Mouse (Mus musculus) heart, adult 2 months (tissue): ENCODE data around the gene Gzmm. TPM values are rescaled to one million over a fixed set of nuclear protein-coding genes. Genes with fewer than 3 reads are reported as not detected.

ENCODE experiments used
- DNase-seq, 2 experiments: peaks; one replicate each; pipeline ENCODE4 v3.0.0; 2021
- H3K27ac ChIP-seq: fragments of 200-600 bp; 2 replicates; pipeline ENCODE4 v1.8.1; 2022
- H3K27me3 ChIP-seq: fragments of 200-500 bp; 2 replicates; pipeline ENCODE4 v1.6.1; 2012; ENCODE audit warnings: mild to moderate bottlenecking, low read length, inconsistent platforms, mixed read lengths; ENCODE audit not compliant: control insufficient read depth, insufficient read depth
- H3K36me3 ChIP-seq: fragments of 200-500 bp; 2 replicates; pipeline ENCODE4 v1.6.1; 2012; ENCODE audit warnings: low read length, inconsistent platforms; ENCODE audit not compliant: control insufficient read depth, insufficient read depth
- H3K4me1 ChIP-seq: fragments of 200-500 bp; 2 replicates; pipeline ENCODE4 v1.6.1; 2011; ENCODE audit warnings: low read length; ENCODE audit not compliant: control insufficient read depth, insufficient read depth
- H3K4me3 ChIP-seq: fragments of 200-600 bp; 2 replicates; pipeline ENCODE4 v1.8.1; 2022
- H3K79me2 ChIP-seq: fragments of 200-500 bp; replicated peaks from 2 replicates; pipeline ENCODE4 v1.6.1; 2012; ENCODE audit warnings: mild to moderate bottlenecking, inconsistent platforms, low read length, moderate library complexity, mixed read lengths; ENCODE audit not compliant: control insufficient read depth, insufficient read depth
- H3K9ac ChIP-seq: fragments of 200-500 bp; 2 replicates; pipeline ENCODE4 v1.6.1; 2012; ENCODE audit warnings: low read depth, mild to moderate bottlenecking, control low read depth, inconsistent platforms, low read length, mixed read lengths
- CTCF ChIP-seq: fragments of 200-600 bp; IDR thresholded peaks from 2 replicates; pipeline ENCODE4 v1.8.1; 2022; ENCODE audit warnings: antibody characterized with exemption, mild to moderate bottlenecking, moderate library complexity
- EP300 ChIP-seq: fragments of 200-500 bp; IDR thresholded peaks from 2 replicates; pipeline ENCODE4 v1.6.1; 2011; ENCODE audit warnings: low read depth, low read length, control low read depth; ENCODE audit not compliant: insufficient read depth
- POLR2A ChIP-seq: fragments of 200-500 bp; IDR thresholded peaks from 2 replicates; pipeline ENCODE4 v1.6.1; 2011; ENCODE audit warnings: mild to moderate bottlenecking, low read depth, low read length, control low read depth; ENCODE audit not compliant: insufficient read depth
- WGBS: fragments of 180-500 bp; shearing (Covaris S2); methylation state at CpG from one replicate; pipeline ENCODE4 v1.1.7; 2018; 5-methylcytosine and 5-hydroxymethylcytosine counted together
- intact Hi-C: fragments of 180-260 bp; cut with DNase I; formaldehyde crosslinking; loops from one replicate; pipeline ENCODE4 v1.15.1; 2025
- polyA plus RNA-seq: library from polyadenylated mRNA; depleted of rRNA; stranded (reverse); fragments of >200 nt; gene quantifications from 2 replicates; pipeline ENCODE4 v1.2.3, GENCODE M21; 2012
- total RNA-seq, 2 experiments: library from RNA; stranded (reverse); gene quantifications; 2 replicates each; pipeline ENCODE4 v1.2.3; 2021

Gene Gzmm
- total and polyA plus RNA-seq, 3 experiments, result 6.4 to 7.4 (median 6.5) TPM

GRCm38 (mm10) chr10:79682916-79683582 is 5.8 kb upstream of the Gzmm start:
- peaks cover 25% of the 10 kb centered on the region for H3K4me1 ChIP-seq
- no peak for TF ChIP-seq EP300
- peak; percentile 56 for TF ChIP-seq CTCF
- 0 out of 2 replicates have a peak, but pooled peaks have one; percentile 36 for TF ChIP-seq POLR2A
- 2% methylated on average over 10 of the region's 10 CpGs for WGBS
- no peaks in the 10 kb centered on the region for H3K27me3 ChIP-seq
- peaks cover 4% of the 10 kb centered on the region; the same call in 1 of the 2 replicates for H3K79me2 ChIP-seq
- peak overlapping the region; percentile 87 for H3K27ac ChIP-seq
- intact Hi-C loops, result no loop called here
- DNase-seq, result peak; percentile 70 to 76
- H3K4me3 ChIP-seq, result peak overlapping the region; percentile 87
- H3K36me3 ChIP-seq, result peaks cover 16% of the 10 kb centered on the region
- peak overlapping the region; percentile 82 for H3K9ac ChIP-seq

- Histone ChIP-seq H3K4me1 (peaks cover 25% of the 10 kb centered on the region), H3K27ac (peak overlapping the region; percentile 87), H3K36me3 (peaks cover 16% of the 10 kb centered on the region), H3K27me3 (no peaks in the 10 kb centered on the region), H3K9ac (peak overlapping the region; percentile 82), H3K4me3 (peak overlapping the region; percentile 87), H3K79me2 (peaks cover 4% of the 10 kb centered on the region; the same call in 1 of the 2 replicates)
- peak; percentile 30; the same call in 1 of the 2 replicates for TF ChIP-seq POLR2A
- TF ChIP-seq CTCF, result no peak
- TF ChIP-seq EP300, result peak; percentile 87
- intact Hi-C loops, result no loop called here
- WGBS, result 17% methylated on average over 6 of the region's 6 CpGs
- peak; percentile 68 to 81 for DNase-seq
These were observed 4.8 kb upstream of the Gzmm start for GRCm38 (mm10) chr10:79683726-79684640.

- Histone ChIP-seq H3K79me2 (peaks cover 4% of the 10 kb centered on the region; the same call in 1 of the 2 replicates), H3K4me3 (no peak overlapping the region), H3K27me3 (no peaks in the 10 kb centered on the region), H3K9ac (peak overlapping the region; percentile 0), H3K36me3 (peaks cover 16% of the 10 kb centered on the region), H3K4me1 (peaks cover 25% of the 10 kb centered on the region), H3K27ac (peak overlapping the region; percentile 87)
- TF ChIP-seq CTCF, result no peak
- no peak for DNase-seq
- intact Hi-C loops, result no loop called here
- 89% methylated on average over 25 of the region's 25 CpGs for WGBS
These were observed 3.8 kb upstream of the Gzmm start for GRCm38 (mm10) chr10:79684770-79685600.

GRCm38 (mm10) chr10:79686219-79686618 is 2.6 kb upstream of the Gzmm start:
- H3K36me3 ChIP-seq, result peaks cover 16% of the 10 kb centered on the region
- H3K9ac ChIP-seq, result 0 out of 2 replicates have a peak overlapping the region, but pooled peaks have one; percentile 37
- WGBS, result 74% methylated on average over 2 of the region's 2 CpGs
- peaks cover 22% of the 10 kb centered on the region for H3K4me1 ChIP-seq
- no peaks in the 10 kb centered on the region for H3K27me3 ChIP-seq
- no peak for TF ChIP-seq EP300
- no peak for TF ChIP-seq POLR2A
- no peak for TF ChIP-seq CTCF
- peaks cover 4% of the 10 kb centered on the region; the same call in 1 of the 2 replicates for H3K79me2 ChIP-seq
- peak overlapping the region; percentile 87 for H3K27ac ChIP-seq
- intact Hi-C loops, result no loop called here
- H3K4me3 ChIP-seq, result no peak overlapping the region
- DNase-seq, result no peak

GRCm38 (mm10) chr10:79686691-79687090 is 2.1 kb upstream of the Gzmm start:
- no peak overlapping the region for H3K4me3 ChIP-seq
- TF ChIP-seq POLR2A (peak; percentile 50), CTCF (no peak), EP300 (0 out of 2 replicates have a peak, but pooled peaks have one; percentile 40)

More at GRCm38 (mm10) chr10:79686691-79687090, 2.1 kb upstream of the Gzmm start:
- Histone ChIP-seq H3K4me1 (peaks cover 22% of the 10 kb centered on the region), H3K9ac (peak overlapping the region; percentile 37; the same call in 1 of the 2 replicates), H3K27me3 (no peaks in the 10 kb centered on the region), H3K79me2 (peaks cover 4% of the 10 kb centered on the region; the same call in 1 of the 2 replicates), H3K27ac (peak overlapping the region; percentile 87), H3K36me3 (peaks cover 16% of the 10 kb centered on the region)
- peak in 1 of 2 experiments; percentile 70 for DNase-seq
- intact Hi-C loops, result no loop called here
- 64% methylated on average over 1 of the region's 1 CpGs for WGBS
